Mouse (Mus musculus): Measurements from ENCODE around the gene Sirt3.

- TF ChIP-seq CTCF (IDR thresholded peaks at IDR 0.05; ENCODE audit: control insufficient read depth, insufficient read depth, insufficient read length), result no peak
- no peak for TF ChIP-seq CEBPB (IDR thresholded peaks at IDR 0.05; ENCODE audit: low read depth)
These were observed 39.3 kb upstream of the Sirt3 start for GRCm38 (mm10) chr7:140921225-140921975.

All from C2C12 (cell line).